Mouse (Mus musculus): ENCODE results near the gene Tbc1d8.

GRCm38 (mm10) chr1:39388163-39388562 is 90.4 kb downstream of the Tbc1d8 start:
- TF ChIP-seq CTCF (IDR thresholded peaks at IDR 0.05; ENCODE audit: control insufficient read depth, insufficient read depth, low read length) (no peak), POLR2A (IDR thresholded peaks at IDR 0.05; ENCODE audit: borderline replicate concordance, control insufficient read depth, low read depth, low read length) (no peak)
